Mouse (Mus musculus) liver, adult 2 months (tissue): ENCODE data around the gene Gm5580. TPM values are rescaled to one million over a fixed set of nuclear protein-coding genes. Genes with fewer than 3 reads are reported as not detected.
"Not testable (repeated sequence)": the region's sequence is repeated elsewhere in the genome, so short reads cannot be mapped to it uniquely, and the experiment has no call there.

Experiments used
- DNase-seq: peaks from one replicate; pipeline ENCODE4 v3.0.0-alpha.2; 2011; ENCODE audit warnings: low read depth, low spot score; ENCODE audit errors: extremely low read depth
- H3K27ac ChIP-seq: fragments of 200-500 bp; replicated peaks from 2 replicates; pipeline ENCODE4 v1.5.1; 2012; ENCODE audit warnings: low read depth, mild to moderate bottlenecking, control low read depth, inconsistent platforms, low read length; ENCODE audit not compliant: insufficient read depth
- H3K27me3 ChIP-seq: fragments of 200-500 bp; 2 replicates; pipeline ENCODE4 v1.6.1; 2012; ENCODE audit warnings: mild to moderate bottlenecking, moderate library complexity, low read length, inconsistent platforms; ENCODE audit not compliant: control insufficient read depth, insufficient read depth
- H3K36me3 ChIP-seq: fragments of 200-500 bp; 2 replicates; pipeline ENCODE4 v1.6.1; 2012; ENCODE audit warnings: low read length, inconsistent platforms; ENCODE audit not compliant: control insufficient read depth, insufficient read depth
- H3K4me1 ChIP-seq: fragments of 200-500 bp; 2 replicates; pipeline ENCODE4 v1.6.1; 2011; ENCODE audit warnings: low read length; ENCODE audit not compliant: control insufficient read depth, insufficient read depth
- H3K4me3 ChIP-seq: fragments of 200-500 bp; 2 replicates; pipeline ENCODE4 v1.5.1; 2011; ENCODE audit warnings: low read depth, mild to moderate bottlenecking, control low read depth, low read length, moderate library complexity; ENCODE audit not compliant: insufficient read depth
- H3K79me2 ChIP-seq: fragments of 200-500 bp; 2 replicates; pipeline ENCODE4 v1.6.1; 2012; ENCODE audit warnings: inconsistent platforms, mild to moderate bottlenecking, low read length, moderate library complexity; ENCODE audit not compliant: control insufficient read depth, insufficient read depth
- H3K9ac ChIP-seq: fragments of 200-500 bp; 2 replicates; pipeline ENCODE4 v1.6.1; 2012; ENCODE audit warnings: low read depth, mild to moderate bottlenecking, control low read depth, inconsistent platforms, low read length
- CTCF ChIP-seq: fragments of 200-500 bp; IDR thresholded peaks from 2 replicates; pipeline ENCODE4 v1.5.1; 2011; ENCODE audit warnings: low read depth, low read length, control low read depth
- POLR2A ChIP-seq: fragments of 200-500 bp; IDR thresholded peaks from 2 replicates; pipeline ENCODE4 v1.6.1; 2011; ENCODE audit warnings: low read length, control low read depth; ENCODE audit not compliant: insufficient read depth; ENCODE audit errors: extremely low read depth
- WGBS: fragments of 180-500 bp; shearing (Covaris S2); methylation state at CpG from one replicate; pipeline ENCODE4 v1.1.7; 2018; 5-methylcytosine and 5-hydroxymethylcytosine counted together
- polyA plus RNA-seq: library from polyadenylated mRNA; depleted of rRNA; stranded (reverse); fragments of >200 nt; gene quantifications from 2 replicates; pipeline ENCODE4 v1.2.3, GENCODE M21; 2012; rRNA removed
- total RNA-seq: library from RNA; depleted of rRNA; stranded (reverse); fragments of >200 nt; gene quantifications from 2 replicates; pipeline ENCODE4 v1.2.3, GENCODE M21; 2014; rRNA removed

The Gm5580 gene
- total and polyA plus RNA-seq, 2 experiments, result not detected

DNA sequence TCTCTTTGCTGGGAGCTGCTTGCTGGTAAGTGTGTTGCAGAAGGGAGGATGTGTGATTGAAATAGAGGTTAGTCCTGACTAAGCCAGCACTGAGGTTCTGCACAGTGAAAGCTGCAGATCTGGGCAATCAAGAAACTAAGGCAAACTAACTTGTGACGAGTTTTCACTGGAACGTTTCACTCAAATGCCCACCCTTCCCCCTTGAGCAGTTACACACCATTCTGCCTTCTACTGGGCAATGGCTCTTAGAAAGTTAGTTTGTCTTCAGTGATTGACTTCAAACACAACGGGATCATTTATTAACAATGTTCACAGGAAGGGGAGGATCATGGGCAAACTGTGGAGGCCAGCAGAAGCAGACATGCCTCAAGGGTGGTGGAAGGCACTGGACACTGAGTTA lies 4.0 kb downstream of the Gm5580 start:
- no peak for DNase-seq
- H3K27ac ChIP-seq, result no peak overlapping the region
- H3K9ac ChIP-seq, result no peak overlapping the region
- 61% methylated on average over 3 of the region's 3 CpGs for WGBS
- TF ChIP-seq POLR2A (no peak), CTCF (no peak)
- no peaks in the 10 kb centered on the region for H3K79me2 ChIP-seq
- no peaks in the 10 kb centered on the region for H3K36me3 ChIP-seq
- H3K27me3 ChIP-seq, result peaks cover 2% of the 10 kb centered on the region; the same call in 1 of the 2 replicates
- H3K4me3 ChIP-seq, result no peak overlapping the region
- H3K4me1 ChIP-seq, result no peaks in the 10 kb centered on the region

DNA sequence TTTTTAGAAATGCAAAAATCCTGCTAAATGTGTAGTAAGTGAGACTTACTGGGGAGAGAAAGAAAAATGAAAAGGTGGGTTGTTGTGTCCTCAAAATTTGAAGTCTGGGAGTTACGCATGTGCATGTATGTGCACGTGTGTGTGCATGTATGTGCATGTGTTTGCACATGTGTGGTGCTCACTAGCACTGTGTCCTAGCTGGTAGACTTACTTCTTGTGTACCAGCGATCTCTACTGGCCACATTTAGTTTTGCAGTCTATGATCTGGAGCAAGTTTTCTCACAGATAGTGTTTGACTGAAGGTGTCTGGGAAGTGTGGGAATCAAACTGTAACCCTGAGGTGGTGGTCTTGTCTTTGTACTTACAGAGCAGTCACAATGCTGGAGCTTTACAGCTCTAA lies 18.9 kb downstream of the Gm5580 start:
- Histone ChIP-seq H3K4me1 (no peaks in the 10 kb centered on the region), H3K27ac (no peak overlapping the region), H3K27me3 (no peaks in the 10 kb centered on the region), H3K9ac (no peak overlapping the region), H3K36me3 (no peaks in the 10 kb centered on the region), H3K79me2 (no peaks in the 10 kb centered on the region), H3K4me3 (no peak overlapping the region)
- TF ChIP-seq POLR2A, result no peak
- peak; percentile 8; the same call in 1 of the 2 replicates for TF ChIP-seq CTCF
- 25% methylated on average over 3 of the region's 3 CpGs for WGBS
- peak; percentile 54 for DNase-seq

DNA sequence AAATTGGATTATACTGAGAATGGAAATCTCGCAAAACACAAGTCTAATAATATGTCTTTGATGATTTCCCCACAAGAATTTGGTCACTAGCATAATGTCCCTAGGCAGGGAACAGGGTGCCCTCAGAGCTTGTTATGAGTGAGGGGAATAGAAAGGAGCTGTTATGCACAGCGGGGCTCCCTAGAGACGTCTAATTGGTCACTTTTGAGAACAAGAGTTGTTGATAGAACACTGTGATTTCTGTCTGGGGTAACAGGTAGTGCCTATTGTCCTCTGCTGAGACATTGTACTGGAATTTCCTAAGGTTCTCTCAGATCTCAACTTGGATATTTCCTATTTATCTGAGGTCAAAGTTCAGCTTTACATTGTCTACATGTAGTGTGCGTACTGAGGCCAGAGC lies 33.2 kb downstream of the Gm5580 start, which contains the start of gene Olfr215:
Gene Olfr215 (minus strand): TSS at position 101 of the 400 bp plus-strand sequence.
- Histone ChIP-seq H3K4me1 (no peaks in the 10 kb centered on the region), H3K4me3 (no peak within 1 kb of the TSS), H3K79me2 (no peaks in the 10 kb centered on the region), H3K27ac (no peak within 1 kb of the TSS), H3K9ac (no peak within 1 kb of the TSS), H3K27me3 (no peaks in the 10 kb centered on the region), H3K36me3 (no peaks in the 10 kb centered on the region)
- TF ChIP-seq CTCF, result no peak
- TF ChIP-seq POLR2A, result no peak
- 78% methylated on average over 4 of the region's 4 CpGs for WGBS
- DNase-seq, result no peak

DNA sequence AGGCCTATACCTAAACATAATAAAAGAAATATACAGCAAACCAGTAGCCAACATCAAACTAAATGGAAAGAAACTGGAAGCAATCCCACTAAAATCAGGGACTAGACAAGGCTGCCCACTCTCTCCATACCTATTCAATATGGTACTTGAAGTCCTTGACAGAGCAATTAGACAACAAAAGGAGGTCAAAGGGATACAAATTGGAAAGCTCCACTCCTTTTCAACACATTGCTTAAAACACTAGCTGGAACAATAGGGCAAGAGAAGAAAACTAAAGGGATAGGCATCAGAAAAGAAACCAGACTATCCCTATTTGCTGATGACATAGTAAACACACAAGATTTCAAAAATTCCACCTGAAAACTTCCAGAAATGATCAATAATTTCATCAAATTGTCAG lies 50.0 kb downstream of the Gm5580 start:
- H3K27ac ChIP-seq, H3K27me3 ChIP-seq, DNase-seq, H3K36me3 ChIP-seq, H3K4me3 ChIP-seq, H3K79me2 ChIP-seq, H3K9ac ChIP-seq, H3K4me1 ChIP-seq: not testable (repeated sequence)

Other genes starting within 250 kb of the Gm5580 start
- 97.5 and 100 TPM in 2 replicates for gene March8, start 213.1 kb upstream of the Gm5580 start, total RNA-seq
- gene March8, start 213.1 kb upstream of the Gm5580 start, polyA plus RNA-seq, result 58.4 and 62.5 TPM in 2 replicates
- under 0.01 and 0.09 TPM in 2 replicates for gene Alox5, start 90.0 kb upstream of the Gm5580 start, total RNA-seq
- gene Alox5, start 90.0 kb upstream of the Gm5580 start, polyA plus RNA-seq, result 0.07 TPM in 1 of 2 replicates, not detected in the other
- gene Olfr211, start 62.0 kb upstream of the Gm5580 start, total RNA-seq, result not detected in 2 replicates
- gene Olfr211, start 62.0 kb upstream of the Gm5580 start, polyA plus RNA-seq, result not detected in 2 replicates
- not detected in 2 replicates for gene Olfr212, start 44.6 kb upstream of the Gm5580 start, total RNA-seq
- gene Olfr212, start 44.6 kb upstream of the Gm5580 start, polyA plus RNA-seq, result not detected in 2 replicates
- not detected in 2 replicates for gene Olfr213, start 12.7 kb upstream of the Gm5580 start, total RNA-seq
- not detected in 2 replicates for gene Olfr213, start 12.7 kb upstream of the Gm5580 start, polyA plus RNA-seq
- not detected in 2 replicates for gene Olfr214, start 3.1 kb downstream of the Gm5580 start, total RNA-seq
- not detected in 2 replicates for gene Olfr214, start 3.1 kb downstream of the Gm5580 start, polyA plus RNA-seq
- gene Olfr215, start 33.1 kb downstream of the Gm5580 start, total RNA-seq, result not detected in 2 replicates
- not detected in 2 replicates for gene Olfr215, start 33.1 kb downstream of the Gm5580 start, polyA plus RNA-seq
- gene Zfp422, start 77.9 kb downstream of the Gm5580 start, total RNA-seq, result 5.6 and 7.0 TPM in 2 replicates
- gene Zfp422, start 77.9 kb downstream of the Gm5580 start, polyA plus RNA-seq, result 6.6 and 7.0 TPM in 2 replicates
- 125 and 199 TPM in 2 replicates for gene Depp1, start 99.5 kb downstream of the Gm5580 start, total RNA-seq
- 210 and 244 TPM in 2 replicates for gene Depp1, start 99.5 kb downstream of the Gm5580 start, polyA plus RNA-seq
- 3.1 and 3.6 TPM in 2 replicates for gene Rassf4, start 122.8 kb downstream of the Gm5580 start, total RNA-seq
- gene Rassf4, start 122.8 kb downstream of the Gm5580 start, polyA plus RNA-seq, result 1.3 and 2.2 TPM in 2 replicates
- gene Tmem72, start 165.8 kb downstream of the Gm5580 start, total RNA-seq, result 0.09 and 0.13 TPM in 2 replicates
- under 0.01 TPM in 1 of 2 replicates, not detected in the other for gene Tmem72, start 165.8 kb downstream of the Gm5580 start, polyA plus RNA-seq